Mouse (Mus musculus): Measurements from ENCODE around the gene Stx12.
A peak's percentile ranks its signal among the peaks of the same experiment; 100 is the strongest.

Stx12 gene

DNA sequence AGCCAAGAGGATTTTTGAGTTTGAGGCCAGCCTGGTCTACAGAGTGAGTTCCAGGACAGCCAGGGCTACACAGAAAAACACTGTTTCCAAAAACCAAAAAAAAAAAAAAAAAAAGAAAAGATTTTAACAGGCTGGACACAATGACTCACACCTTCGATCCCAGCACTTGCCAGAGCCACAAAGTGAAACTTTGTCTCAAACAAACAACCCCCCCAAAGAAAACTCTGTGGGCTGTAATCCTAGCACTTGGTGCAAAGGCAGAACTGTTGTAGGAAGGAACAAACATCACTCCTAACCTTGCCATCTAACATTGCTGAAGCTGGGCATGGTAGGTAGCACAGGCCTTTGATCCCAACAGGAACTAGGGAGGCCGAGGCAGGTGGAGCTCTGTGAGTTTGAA lies 19.5 kb downstream of the Stx12 start:
- no peak for DNase-seq (ENCODE audit: low read depth, low spot score)

DNA sequence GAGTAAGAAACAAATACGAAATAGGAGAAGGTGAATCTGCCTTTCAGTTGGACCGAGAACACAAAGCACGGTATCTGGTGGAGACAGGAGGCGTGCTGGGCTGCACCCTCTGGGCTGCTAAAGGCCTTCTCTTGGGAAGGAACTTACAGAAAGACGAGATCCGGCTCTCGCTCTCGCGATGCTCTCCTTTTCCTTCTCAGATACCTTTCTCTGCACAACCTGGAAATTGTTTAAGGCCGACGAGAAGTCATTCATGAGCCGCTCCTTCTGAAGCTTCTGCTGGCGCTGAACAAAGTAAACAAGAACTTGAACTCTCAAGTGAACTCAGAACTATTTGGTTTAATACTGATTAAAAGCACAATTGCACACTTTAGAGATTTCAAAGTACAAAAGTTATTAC lies 21.3 kb downstream of the Stx12 start:
- DNase-seq (ENCODE audit: low read depth, low spot score), result no peak

DNA sequence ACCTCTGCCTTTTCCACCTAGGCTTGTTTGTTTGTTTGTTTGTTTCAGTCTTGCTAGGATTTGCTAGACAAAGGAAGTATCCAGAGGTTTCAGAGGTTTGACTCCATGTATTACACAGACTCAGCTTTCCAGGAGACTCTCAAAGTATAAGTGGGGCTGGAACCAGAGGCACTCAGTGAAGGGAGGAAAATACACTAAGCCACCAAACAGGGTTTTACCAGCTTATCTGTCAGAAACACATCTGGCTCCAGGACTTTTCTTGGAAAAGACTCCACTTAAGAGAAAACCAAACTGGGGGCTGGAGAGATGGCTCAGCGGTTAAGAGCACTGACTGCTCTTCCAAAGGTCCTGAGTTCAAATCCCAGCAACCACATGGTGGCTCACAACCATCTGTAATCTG lies 23.4 kb downstream of the Stx12 start:
- DNase-seq (ENCODE audit: low read depth, low spot score), result no peak

DNA sequence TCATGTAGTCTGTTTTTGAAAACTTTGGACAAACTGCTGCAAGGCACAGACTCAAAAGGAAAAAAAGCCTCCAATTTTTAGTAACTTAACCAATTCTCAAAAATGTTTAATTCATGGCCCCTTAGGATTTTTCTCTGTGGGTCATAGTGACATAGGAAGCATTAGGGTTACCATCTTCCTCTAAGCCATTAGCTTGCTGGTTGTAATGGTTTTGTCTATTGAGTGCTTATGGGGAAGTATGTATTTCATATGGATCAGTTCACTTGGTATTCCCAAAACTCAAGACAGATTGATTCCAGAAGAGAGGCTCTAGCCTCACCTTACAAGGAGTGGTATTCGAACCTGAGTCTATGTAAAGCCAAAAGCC lies 40.6 kb downstream of the Stx12 start:
- no peak for DNase-seq (ENCODE audit: low read depth, low spot score)

GRCm38 (mm10) chr4:132842970-132843704 lies 41.2 kb downstream of the Stx12 start, which contains the start of gene Ppp1r8:
TSS of gene Ppp1r8 (minus strand) at chr4:132843169.
- peak; percentile 96 for DNase-seq (ENCODE audit: low read depth, low spot score)

DNA sequence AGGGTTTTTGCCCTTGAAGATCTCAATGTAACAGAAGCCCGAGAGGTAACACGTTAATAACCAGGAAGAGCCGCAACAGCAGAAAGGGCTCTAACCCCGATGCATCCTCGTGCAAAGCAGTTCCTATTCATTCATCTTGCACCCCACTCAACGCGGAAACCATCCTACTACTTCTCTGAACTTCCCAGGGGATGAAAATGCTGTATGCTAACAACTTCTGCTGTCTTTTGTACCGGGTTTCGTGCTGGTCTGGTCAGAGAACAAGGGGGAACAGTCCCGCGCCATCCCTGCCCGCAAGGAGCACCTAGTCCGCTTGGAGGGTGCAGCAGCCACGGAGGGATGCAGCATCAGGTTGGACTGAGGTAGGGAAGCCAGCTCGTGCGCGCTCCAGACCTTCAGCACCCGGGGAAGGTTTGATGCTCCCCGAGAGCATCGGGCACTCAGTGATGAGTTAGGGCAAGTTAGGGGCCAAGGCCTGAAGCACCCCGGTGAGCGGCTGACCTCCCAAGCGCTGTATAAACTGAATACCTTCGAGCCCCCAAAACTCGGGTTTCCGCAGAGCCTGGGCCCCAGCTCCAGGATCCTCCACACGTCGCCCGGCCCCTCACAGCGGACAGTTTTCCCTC lies 41.9 kb downstream of the Stx12 start:
- no peak for DNase-seq (ENCODE audit: low read depth, low spot score)

DNA sequence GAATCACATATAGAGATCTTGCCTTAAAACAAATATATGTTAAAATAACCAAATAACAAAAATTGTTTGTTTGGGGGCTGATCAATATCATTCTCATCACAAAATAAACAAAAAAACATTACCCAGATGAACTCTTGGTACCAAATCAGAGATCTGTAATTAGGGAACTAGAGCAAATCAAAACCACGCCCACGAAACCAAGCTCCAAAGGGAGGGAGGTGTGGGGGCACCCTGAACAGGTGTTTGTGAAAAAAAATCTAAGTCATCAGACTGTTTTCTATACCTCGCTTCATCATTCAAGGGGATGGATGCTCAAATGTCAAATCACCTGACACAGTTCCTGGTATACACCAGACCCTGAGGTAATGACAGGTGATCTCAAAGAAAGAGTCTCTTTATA lies 42.8 kb downstream of the Stx12 start:
- DNase-seq (ENCODE audit: low read depth, low spot score), result no peak

- DNase-seq (ENCODE audit: low read depth, low spot score), result peak; percentile 31
Measured at GRCm38 (mm10) chr4:132823614-132824366, 60.5 kb downstream of the Stx12 start.

DNA sequence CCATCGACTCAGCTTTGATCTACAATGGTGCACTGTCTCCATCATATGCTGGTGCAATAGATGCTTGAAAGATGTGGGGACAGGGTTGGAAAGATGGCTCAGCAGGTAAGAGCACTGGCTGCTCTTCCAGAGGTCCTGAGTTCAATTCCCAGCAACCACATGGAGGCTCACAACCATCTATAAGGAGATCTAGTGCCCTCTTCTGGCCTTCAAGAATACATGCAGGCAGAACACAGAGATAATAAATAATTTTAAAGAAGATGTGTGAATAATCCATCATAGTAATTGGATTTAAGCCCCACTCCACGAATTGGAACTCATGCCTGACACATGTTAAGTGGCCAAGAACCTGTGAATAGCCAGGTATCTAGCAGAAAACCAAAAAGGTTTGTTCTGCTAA lies 65.9 kb downstream of the Stx12 start:
- no peak for DNase-seq (ENCODE audit: low read depth, low spot score)

GRCm38 (mm10) chr4:132816855-132817254 lies 67.5 kb downstream of the Stx12 start:
- no peak for DNase-seq (ENCODE audit: low read depth, low spot score)

- no peak for DNase-seq (ENCODE audit: low read depth, low spot score)
Measured at GRCm38 (mm10) chr4:132816404-132816803, 67.9 kb downstream of the Stx12 start.

- DNase-seq (ENCODE audit: low read depth, low spot score), result no peak
Measured at GRCm38 (mm10) chr4:132809621-132810020, 74.7 kb downstream of the Stx12 start.

DNA sequence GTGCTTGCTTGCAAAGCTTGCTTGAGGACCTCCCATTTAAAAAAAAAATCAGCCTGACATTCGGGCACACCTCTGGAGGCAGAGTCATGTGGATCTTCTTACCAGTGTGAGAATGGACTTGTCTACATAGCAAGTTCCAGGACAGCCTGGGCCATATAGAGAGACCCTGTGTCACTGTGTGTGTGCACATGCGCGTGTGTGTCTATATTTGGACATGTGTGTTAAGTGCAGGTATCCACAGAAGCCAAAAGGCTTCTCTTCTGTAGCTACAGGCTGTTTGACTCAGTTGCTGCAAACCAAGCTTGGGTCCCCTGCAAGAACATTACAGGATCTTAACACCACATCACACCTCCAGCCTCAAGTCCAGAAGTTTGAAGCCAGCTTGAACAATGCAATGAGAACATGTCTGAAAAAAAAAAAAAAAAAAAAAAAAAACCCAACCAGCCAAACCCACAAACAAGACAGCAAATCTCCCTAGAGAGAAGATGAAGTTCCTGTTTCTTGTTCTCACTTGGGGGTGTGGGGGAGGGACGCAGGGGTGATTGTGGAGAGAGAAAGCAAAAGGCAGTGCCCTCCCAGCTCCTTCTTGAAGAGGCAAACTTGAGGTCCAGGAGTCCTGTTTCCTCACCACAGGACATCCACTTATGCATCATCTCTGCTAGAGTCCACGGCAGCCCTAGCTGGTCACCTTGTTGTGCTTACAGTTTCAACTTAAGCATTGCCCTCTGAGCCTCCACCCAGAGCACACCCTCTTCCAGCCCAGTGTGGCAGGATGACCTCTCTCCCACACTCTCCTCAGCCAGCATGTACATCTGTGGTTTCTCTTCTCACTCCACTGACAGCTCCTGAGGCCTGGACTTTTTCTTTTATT lies 76.3 kb downstream of the Stx12 start:
- DNase-seq (ENCODE audit: low read depth, low spot score), result no peak

- no peak for DNase-seq (ENCODE audit: low read depth, low spot score)
Measured at GRCm38 (mm10) chr4:132806620-132807191, 77.6 kb downstream of the Stx12 start.

DNA sequence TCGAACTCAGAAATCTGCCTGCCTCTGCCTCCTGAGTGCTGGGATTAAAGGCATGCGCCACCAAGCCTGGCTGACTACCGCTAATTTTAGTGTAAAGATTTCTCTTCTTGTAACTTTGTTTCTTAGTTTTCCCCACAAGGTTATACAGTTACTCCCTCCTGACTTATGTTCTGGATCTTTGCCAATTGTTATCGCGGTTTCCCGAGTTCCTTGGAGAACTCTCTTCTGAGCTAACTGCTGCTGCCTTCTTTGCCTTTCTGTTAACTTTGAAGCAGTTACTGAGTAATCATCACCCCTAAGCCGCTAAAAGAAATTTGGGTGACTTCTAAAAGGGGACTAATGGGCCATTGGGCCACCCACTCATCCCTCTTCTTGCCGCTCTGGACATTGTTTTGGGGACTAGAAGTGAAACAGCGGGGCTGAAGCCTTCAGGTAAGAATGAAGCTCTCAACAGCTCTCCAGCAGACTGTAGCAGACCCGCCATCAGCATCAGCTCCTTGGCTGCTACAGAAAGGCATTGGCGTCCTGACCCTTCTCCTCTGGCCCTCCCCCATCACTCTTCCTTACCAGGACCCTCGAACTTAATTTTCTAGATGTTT lies 78.6 kb downstream of the Stx12 start:
- no peak for DNase-seq (ENCODE audit: low read depth, low spot score)

- no peak for DNase-seq (ENCODE audit: low read depth, low spot score)
Measured at GRCm38 (mm10) chr4:132805146-132805545, 79.2 kb downstream of the Stx12 start.

GRCm38 (mm10) chr4:132804331-132804730 lies 80.0 kb downstream of the Stx12 start:
- no peak for DNase-seq (ENCODE audit: low read depth, low spot score)

- no peak for DNase-seq (ENCODE audit: low read depth, low spot score)
Measured at GRCm38 (mm10) chr4:132803876-132804275, 80.4 kb downstream of the Stx12 start.

Measured in skeletal muscle tissue, adult 2 months (tissue).